Mouse (Mus musculus) heart, postnatal 0 days (tissue): ENCODE results near the gene Slc23a2.

ENCODE experiments used
- CTCF ChIP-seq: IDR thresholded peaks from 2 replicates; pipeline ENCODE4 v1.5.1; 2016; ENCODE audit warnings: antibody characterized with exemption, control low read depth, low read depth
- EP300 ChIP-seq: IDR thresholded peaks from 2 replicates; pipeline ENCODE4 v1.6.1; 2016; ENCODE audit warnings: antibody characterized with exemption, low read depth

GRCm38 (mm10) chr2:132055349-132055753, 89.6 kb downstream of the Slc23a2 start:
- no peak for TF ChIP-seq CTCF
- no peak for TF ChIP-seq EP300
